Mouse (Mus musculus): Measurements from ENCODE around the gene CN725425.

Gene CN725425

GRCm38 (mm10) chr15:91203521-91203920 lies 4.2 kb downstream of the CN725425 start:
- in situ Hi-C loops (cut with MboI; ENCODE audit: low sequenced_read_pairs) = no loop called here

DNA sequence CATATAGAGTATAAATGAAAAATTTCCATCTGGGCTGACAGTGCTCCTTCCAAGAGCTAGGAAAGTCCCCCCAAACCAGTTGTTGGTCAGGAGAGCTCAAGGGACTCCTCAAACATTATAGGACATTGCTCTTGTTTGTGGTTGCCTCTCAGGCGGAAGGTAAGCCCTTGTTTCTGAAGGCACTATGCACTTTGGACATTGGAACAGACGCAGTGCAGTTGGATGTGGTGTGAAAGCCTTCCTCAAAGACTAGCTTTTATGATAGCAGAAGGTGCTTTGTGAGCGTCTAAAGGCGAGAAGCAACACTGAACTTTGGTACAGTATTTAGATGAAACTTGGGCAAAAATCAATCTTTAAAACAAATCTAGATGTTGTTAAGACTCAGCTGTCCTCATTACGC lies 7.2 kb downstream of the CN725425 start:
- in situ Hi-C loops (cut with MboI; ENCODE audit: low sequenced_read_pairs) = no loop called here

- in situ Hi-C loops (cut with MboI; ENCODE audit: low sequenced_read_pairs) = no loop called here
These were observed 38.0 kb downstream of the CN725425 start for GRCm38 (mm10) chr15:91237294-91237693.

DNA sequence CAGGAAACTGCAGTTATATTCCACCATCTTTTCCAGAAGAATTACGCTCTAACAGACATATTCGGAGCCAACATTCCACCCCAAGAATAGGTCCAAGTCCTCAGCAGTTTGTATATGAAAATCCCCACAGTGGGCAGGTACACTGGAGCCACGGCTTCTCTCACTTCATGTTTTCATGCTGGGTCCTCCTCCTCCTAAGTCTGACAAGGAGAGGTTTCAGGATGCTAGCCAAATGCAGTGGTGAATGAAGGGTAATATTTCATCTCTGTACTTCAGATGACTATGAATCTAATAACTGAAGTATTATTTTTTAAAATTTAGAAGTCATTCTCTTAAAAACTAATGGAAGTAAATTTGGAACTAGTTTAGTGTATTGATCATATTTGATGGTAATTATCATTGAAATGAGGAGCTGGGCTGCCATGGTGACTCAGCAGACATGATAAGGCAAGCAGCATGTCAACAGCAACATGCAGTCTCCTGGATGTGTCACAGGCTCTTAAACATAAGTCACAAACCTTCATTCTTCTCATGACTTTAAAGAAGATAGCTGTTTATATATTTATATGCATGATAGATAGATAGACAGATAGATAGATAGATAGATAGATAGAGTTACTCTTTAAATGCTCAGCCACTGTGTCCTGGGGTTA lies 41.5 kb downstream of the CN725425 start:
- in situ Hi-C loops (cut with MboI; ENCODE audit: low sequenced_read_pairs) = no loop called here

- in situ Hi-C loops (cut with MboI; ENCODE audit: low sequenced_read_pairs) = no loop called here
These were observed 51.5 kb downstream of the CN725425 start for GRCm38 (mm10) chr15:91250815-91251214.

GRCm38 (mm10) chr15:91251544-91252408 lies 52.5 kb downstream of the CN725425 start:
- in situ Hi-C loops (cut with MboI; ENCODE audit: low sequenced_read_pairs) = no loop called here

DNA sequence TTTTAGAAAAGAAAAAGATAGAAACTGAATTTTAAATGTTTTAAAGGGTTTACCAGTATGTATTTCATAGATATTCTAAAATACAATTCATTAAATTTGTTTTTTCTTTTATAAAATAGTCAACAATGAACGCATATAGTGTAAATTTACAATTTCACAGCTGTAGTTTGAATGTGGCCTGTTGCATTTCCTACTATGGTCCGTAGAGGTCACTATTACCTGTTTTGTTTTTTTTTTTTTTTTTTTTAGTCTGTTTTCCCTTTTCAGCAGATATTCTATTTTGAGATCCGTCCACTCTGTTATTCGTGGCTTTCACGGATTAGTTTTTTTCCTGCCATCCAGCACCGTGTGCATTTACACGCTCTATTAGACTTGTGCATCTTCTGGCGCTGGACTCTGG lies 53.7 kb downstream of the CN725425 start:
- in situ Hi-C loops (cut with MboI; ENCODE audit: low sequenced_read_pairs) = no loop called here

- in situ Hi-C loops (cut with MboI; ENCODE audit: low sequenced_read_pairs) = no loop called here
These were observed 56.0 kb downstream of the CN725425 start for GRCm38 (mm10) chr15:91255308-91255707.

GRCm38 (mm10) chr15:91257140-91257539 lies 57.8 kb downstream of the CN725425 start:
- in situ Hi-C loops (cut with MboI; ENCODE audit: low sequenced_read_pairs) = no loop called here

DNA sequence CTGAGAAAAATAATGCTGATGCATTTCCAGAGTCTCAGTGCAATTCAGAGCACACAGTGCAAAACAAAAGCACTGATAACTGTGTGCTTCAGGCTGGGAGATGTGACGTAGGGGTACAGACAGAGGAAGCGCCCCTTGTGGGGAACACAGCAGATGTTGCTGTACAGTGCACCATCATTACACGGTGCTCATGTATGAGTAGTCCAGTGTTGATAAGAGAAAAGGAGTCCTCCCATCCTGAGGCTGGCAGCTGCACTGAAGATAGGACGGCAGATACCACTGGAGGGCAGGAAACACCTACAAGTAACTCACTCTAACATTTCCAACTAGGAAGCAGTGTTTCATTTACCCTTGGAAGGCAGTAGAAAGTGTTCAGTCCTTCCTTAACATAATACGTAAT lies 61.3 kb downstream of the CN725425 start:
- in situ Hi-C loops (cut with MboI; ENCODE audit: low sequenced_read_pairs) = no loop called here

DNA sequence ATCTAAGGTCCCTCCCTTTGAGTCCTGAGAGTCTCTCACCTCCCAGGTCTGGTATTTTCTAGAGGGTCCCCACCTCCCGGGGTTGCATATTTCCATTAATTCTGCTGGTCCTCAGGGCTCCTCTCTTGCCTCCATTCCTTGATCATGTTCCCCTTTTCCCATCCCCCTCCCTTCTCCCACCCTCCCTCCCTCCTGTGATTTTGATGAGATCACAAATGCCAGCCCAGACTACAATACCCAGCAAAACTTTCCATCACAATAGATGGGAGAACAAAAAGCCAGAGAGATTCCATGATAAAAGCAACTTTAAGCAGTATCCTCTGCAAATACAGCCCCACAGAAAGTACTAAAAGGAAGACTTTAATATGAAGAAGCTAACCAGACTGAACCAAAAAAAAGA lies 64.6 kb downstream of the CN725425 start:
- in situ Hi-C loops (cut with MboI; ENCODE audit: low sequenced_read_pairs) = no loop called here

GRCm38 (mm10) chr15:91268532-91268931 lies 69.2 kb downstream of the CN725425 start:
- in situ Hi-C loops (cut with MboI; ENCODE audit: low sequenced_read_pairs) = no loop called here

DNA sequence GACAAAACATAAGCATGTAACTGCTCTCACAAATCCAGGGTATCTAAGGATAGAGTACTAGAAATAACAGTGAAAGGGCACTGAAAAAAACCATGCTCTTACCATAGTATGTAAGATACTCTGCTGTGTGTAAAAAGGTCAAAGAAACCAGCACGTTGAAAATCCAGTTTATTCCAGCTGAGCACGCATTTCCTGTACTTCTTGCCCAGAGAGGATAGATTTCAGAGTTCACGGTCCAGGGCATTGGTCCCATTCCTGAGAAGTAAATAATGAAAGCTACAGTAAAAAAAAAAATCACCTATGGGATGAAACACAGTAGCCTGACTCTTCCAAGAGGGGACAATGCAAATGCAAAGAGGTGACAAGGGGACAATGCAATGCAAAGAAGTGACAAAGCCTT lies 76.7 kb downstream of the CN725425 start:
- in situ Hi-C loops (cut with MboI; ENCODE audit: low sequenced_read_pairs) = no loop called here

DNA sequence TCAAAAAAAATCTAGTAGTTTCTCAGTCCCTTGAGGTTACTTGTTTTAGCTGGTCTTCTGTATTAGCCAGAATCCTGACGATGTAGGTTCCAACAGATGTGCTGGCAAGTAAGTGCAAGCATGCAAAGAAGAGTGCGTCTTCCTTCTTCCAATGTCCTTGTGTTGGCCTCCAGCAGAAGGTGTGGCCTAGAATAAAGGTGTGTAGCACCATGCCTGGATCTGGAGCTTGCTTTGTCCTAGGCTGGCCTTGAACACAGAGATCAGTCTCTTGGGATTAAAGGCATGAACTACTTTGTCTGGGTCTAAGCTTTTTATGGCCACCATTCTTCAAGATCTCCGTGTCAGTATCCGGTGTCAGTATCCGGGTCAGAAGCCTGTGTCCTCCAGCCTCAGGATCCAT lies 80.3 kb downstream of the CN725425 start:
- in situ Hi-C loops (cut with MboI; ENCODE audit: low sequenced_read_pairs) = no loop called here

- in situ Hi-C loops (cut with MboI; ENCODE audit: low sequenced_read_pairs) = no loop called here
These were observed 82.2 kb downstream of the CN725425 start for GRCm38 (mm10) chr15:91281521-91281920.

- in situ Hi-C loops (cut with MboI; ENCODE audit: low sequenced_read_pairs) = no loop called here
These were observed 83.5 kb downstream of the CN725425 start for GRCm38 (mm10) chr15:91282822-91283221.

DNA sequence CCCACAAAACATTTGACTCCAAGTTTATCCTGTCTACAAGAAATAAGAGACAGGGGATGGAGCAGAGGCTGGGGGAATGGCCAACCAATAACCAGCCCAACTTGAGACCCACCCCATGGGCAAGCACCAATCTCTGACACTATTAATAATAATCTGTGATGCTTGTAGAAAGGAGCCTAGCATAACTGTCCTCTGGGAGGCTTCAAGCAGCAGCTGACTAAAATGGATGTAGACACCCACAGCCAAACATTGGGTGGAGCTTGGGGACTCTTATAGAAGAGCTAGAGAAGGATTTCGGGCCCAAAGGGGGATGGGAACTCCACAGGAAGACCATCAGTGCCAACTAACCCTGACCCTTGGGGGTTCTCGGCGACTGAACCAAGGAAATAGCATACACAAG lies 84.1 kb downstream of the CN725425 start:
- in situ Hi-C loops (cut with MboI; ENCODE audit: low sequenced_read_pairs) = no loop called here

DNA sequence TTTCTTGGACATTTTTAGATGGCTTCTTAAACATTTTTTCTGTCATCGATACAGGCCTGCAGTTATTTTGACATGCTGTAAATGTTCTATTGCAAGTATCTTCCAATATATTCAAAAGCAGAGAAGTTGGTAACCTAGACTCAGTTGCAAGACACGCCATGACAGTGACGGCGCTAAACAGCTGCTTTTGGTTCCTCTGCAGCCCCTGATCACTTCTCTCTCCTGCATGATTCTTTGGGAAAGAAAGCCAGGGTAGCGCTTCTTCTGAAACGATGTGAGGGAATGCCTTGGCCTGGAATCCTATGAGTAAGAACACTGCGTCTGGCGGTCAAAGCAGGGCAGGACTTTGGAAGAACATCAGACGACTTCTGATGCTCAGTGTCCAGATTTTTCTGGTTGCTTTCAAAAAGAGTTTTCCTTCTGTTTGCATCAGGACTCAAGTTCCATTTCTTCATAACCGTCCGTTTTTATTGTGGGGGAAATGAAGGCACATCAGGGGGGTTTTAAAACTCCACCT lies 100.1 kb downstream of the CN725425 start:
- in situ Hi-C loops (cut with MboI; ENCODE audit: low sequenced_read_pairs) = no loop called here

GRCm38 (mm10) chr15:91301366-91301765 lies 102.1 kb downstream of the CN725425 start:
- in situ Hi-C loops (cut with MboI; ENCODE audit: low sequenced_read_pairs) = no loop called here

DNA sequence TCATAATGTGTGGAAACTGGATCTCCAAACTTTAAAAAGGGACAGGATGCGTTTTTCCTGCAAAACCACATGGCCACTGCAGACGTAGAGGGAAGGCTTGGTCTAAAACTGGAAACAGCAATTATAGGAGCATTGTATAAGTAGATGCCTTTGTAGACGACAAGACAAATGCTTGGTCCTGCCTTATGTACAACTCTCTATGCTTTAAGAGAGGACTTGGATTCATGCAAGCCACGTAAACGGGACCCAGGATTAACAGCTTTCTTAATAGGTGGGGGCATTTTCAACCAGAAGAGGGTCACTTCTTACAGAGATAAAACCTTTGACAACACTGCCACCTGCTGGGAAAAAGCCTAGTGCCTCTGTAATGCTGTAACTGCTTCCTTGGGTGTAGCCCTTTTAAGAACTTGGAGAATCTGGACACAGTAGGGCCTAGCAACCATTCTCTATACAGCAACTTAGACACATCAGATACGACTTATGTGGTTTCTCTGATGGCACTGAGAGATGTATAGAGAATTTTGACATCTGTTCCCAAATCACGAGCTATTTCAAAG lies 105.1 kb downstream of the CN725425 start:
- in situ Hi-C loops (cut with MboI; ENCODE audit: low sequenced_read_pairs) = no loop called here

Measured in CH12F3 (cell line).